Mouse (Mus musculus) adrenal gland, postnatal 14 days (tissue): ENCODE results near the gene Zfp653. TPM values are rescaled to one million over a fixed set of nuclear protein-coding genes. Genes with fewer than 3 reads are reported as not detected.
A peak's percentile ranks its signal among the peaks of the same experiment; 100 is the strongest.
"Not testable (repeated sequence)": the region's sequence is repeated elsewhere in the genome, so short reads cannot be mapped to it uniquely, and the experiment has no call there.

ENCODE experiments used
- DNase-seq: peaks from one replicate; pipeline ENCODE4 v3.0.0; 2021; ENCODE audit warnings: mixed read lengths
- long read RNA-seq, 2 experiments: library from polyadenylated mRNA; stranded (forward); transcript quantifications; one replicate each; pipeline ENCODE4 v2.0.0; 2021
- total RNA-seq: library from RNA; stranded (reverse); gene quantifications from 2 replicates; pipeline ENCODE4 v1.2.3, GENCODE M21; 2021

The Zfp653 gene
- 9.1 and 10.1 TPM in 2 replicates for total RNA-seq
- long read RNA-seq, experiment 1, partial matches to known transcripts = 4 of 14 reads
- long read RNA-seq, experiment 1, other reads (novel, unspliced or antisense) = 6 of 14 reads
- long read RNA-seq, experiment 2, partial matches to known transcripts = 2 of 12 reads
- long read RNA-seq, experiment 2, other reads (novel, unspliced or antisense) = 5 of 12 reads

- DNase-seq = peak; percentile 98
Observed at GRCm38 (mm10) chr9:22070791-22071573, at the start of gene Zfp653, which contains the start of gene Gm49318. Gene Zfp653 (minus strand): TSS chr9:22071376. Gene Gm49318 (minus strand): TSS chr9:22071259.

DNA sequence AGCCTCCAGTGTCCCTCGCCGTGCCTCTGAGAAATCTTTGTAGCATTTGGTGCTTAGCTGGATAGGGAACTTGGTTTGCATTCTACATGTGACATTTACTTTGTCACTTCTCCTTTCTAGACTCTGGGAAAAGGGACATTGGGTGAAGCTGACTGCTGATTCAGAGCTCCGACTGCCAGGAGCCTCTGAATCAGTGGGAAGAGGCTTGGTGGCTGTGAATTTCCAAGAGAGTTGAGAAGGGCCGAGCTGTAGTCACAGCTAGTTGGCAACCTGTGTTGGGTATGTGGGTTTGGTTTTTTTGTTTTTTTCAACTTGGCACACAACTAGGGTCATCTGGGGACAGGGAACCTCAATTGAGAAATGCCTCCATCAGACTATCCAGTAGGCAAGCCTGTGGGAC lies 48.4 kb upstream of the Zfp653 start:
- DNase-seq = peak; percentile 43

DNA sequence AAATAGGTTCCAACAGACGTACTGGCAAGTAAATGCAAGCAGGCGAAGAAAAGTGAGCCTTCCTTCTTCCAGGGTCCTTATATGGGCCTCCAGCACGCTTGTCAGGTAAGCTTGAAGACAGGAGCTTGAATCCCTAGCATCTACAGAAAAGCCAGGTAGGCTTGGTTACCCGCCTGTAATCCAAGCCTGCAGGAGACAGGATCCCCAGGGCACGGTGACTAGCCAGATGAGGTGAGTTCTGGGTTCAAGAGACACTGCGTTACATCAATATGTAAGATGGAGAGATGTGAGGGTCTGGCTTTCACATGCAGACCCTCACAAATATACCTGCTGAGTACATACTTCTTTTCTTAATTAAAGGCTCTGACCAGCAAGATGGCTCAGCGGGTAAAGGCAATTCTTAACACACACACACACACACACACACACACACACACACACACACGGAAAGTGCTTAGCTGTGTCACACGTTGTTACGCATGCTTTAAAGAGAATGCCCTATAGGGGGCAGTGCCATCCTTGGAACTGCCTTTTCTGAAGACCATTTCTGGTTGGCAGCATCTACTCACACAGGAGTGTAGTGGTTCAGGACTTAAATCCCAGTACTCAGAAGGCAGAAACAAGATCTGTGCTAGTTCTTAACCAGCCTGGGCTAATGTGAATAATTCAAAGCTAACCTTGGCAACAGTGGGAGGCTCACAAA lies 46.7 kb upstream of the Zfp653 start:
- DNase-seq = peak; percentile 78

DNA sequence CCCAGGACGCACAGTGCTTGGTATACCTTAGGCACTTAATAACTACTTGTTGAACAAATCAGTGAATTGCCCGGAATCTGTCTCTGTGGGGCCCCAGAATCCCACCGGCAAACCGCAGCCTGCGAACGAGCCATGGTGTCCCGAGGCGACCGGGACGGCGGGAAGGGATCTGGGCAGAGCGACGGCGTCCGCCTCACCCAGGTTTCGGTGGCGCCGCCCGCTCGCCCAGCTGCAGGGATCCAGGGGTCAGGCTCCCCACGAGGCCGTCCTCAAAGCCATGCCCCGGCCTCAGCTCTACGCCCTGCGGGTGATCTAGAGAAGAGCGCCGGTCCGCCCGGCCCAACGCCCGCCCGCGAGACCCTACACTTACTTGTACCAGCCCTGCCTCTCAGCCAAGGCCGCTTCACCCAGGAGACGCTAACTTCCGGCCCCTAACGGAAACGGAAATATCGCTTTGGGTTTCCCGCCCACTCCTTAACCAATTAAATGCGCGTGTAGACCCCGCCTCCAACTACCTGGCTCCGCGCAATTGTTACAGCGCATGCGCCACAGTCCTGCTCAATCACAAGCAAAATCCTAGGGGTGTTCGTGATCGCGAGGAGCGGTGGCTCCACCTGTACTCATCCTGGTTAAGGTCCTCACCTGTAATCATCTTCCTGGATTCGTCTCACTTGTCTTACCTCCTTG lies 45.7 kb upstream of the Zfp653 start, which contains the start of gene Elof1:
TSS of gene Elof1 (minus strand) at position 433 of the 687 bp plus-strand sequence.
- DNase-seq = peak; percentile 95

GRCm38 (mm10) chr9:22116086-22116485 lies 44.9 kb upstream of the Zfp653 start:
- DNase-seq = peak; percentile 39

GRCm38 (mm10) chr9:22115635-22116034 lies 44.5 kb upstream of the Zfp653 start:
- DNase-seq = no peak

DNA sequence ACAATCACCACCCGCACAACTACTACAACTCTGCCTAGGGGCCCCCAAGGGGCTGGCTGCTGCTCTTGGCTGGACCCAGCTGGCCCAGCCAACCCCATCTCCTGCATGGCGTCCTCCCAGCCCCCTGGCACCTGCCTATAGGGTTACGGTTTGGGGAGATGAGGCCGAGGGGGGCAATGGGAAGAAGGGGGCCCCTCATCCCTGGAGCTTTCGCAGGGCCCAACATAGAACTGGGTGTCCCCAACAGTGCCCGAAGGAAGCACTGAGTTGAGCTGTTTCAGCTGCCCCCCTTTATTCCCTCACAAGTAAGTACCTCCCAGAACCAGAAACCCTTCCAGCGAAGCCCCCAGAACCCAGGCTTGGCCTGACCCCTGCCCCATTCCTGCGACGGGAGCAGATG lies 37.0 kb upstream of the Zfp653 start:
- DNase-seq = no peak

DNA sequence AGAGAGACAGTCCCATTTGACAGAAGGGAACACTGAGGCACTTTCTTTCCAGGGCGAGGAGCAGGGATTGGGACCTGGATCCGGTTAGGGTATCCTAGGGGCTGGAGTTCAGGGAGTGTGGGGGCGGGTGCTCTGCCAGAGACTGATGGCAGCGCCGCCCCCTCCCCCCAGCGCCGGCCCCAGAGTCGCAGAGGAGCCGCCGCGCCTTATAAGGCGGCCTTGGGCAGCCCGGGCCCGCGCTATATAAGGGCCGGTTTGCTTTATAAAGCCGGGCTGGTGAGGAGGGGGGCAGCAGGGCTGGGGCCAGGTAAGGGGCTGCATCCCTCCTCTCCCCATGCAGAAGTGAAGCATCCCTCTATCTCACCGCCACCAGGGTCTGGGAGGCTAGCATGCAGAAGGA lies 28.7 kb upstream of the Zfp653 start:
- DNase-seq = no peak

DNA sequence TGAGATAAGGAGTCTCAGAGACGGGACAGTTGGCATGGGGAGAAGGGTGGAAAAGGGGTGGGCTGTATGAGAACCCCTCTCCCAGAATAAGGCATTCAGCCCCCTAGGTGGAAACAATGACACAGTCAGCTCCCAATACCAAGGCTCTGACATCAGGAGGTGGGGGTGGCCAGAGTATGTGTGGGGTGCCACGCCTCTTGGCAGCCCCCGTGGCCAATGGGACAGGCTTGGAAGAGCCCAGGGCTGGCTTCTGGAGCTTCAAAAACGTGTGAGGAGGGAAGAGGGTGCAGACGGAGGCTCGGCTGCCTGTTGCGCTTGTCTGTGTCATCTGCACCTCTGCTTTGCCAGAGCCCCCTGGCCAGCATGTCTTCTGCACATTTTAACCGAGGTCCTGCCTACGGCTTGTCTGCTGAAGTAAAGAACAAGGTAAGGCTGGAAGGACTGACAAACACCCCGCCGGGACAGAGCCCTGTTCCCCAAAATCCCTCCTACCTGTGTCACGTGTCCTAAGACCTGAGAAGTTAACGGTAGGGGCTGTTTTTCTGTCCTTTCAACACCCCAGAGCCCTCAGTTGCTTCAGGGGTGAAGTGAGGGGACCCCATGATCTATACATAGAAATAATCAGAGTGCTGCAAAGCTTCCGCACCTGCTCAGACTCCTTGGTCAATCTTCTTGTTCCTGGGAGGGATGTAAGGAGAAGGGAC lies 28.0 kb upstream of the Zfp653 start, which contains the start of gene Cnn1:
TSS of gene Cnn1 (plus strand) at position 224 of the 704 bp plus-strand sequence.
- DNase-seq = peak; percentile 58

GRCm38 (mm10) chr9:22095854-22096307 lies 24.7 kb upstream of the Zfp653 start:
- DNase-seq = peak; percentile 93

GRCm38 (mm10) chr9:22092746-22093145 lies 21.6 kb upstream of the Zfp653 start:
- DNase-seq = no peak

DNA sequence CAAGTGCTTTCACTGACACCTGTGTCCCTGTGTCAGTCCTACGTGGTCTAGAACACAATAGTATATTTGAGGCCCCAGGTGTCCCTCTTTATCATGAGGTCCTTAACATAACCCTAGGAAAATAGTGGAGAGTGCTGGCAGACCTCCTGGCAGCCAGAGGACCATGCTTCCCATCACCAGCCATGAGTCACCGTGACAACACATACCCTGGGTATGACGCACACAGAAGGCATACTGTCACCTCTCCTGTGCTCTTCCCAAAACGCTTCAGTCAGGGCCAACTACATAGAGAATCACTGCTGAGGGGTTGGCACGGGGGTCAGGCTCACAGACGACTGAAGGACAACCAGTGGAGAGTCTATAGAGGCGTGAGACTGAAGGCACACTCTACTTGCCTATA lies 18.8 kb upstream of the Zfp653 start:
- peak; percentile 48 for DNase-seq

DNA sequence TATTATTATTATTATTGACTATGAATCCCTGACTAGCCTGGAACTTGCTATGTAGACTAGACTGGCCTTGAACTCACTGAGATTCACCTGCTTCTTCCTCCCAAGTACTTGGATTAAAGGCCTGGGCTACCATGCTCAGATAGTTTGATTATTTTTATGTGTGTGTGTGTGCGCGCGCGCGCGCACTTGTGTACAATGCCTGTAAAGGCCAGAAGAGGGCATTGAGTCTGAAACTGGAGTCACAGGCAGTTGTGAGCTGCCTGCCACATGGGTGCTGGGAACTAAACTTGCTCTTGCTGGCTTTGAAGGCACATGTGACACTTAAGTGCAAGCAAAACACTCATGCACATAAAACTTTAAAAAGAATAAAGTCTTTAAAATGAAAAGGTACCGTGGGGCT lies 18.1 kb upstream of the Zfp653 start:
- no peak for DNase-seq

- no peak for DNase-seq
Observed at GRCm38 (mm10) chr9:22087034-22087618, 15.9 kb upstream of the Zfp653 start.

GRCm38 (mm10) chr9:22086012-22086411 lies 14.8 kb upstream of the Zfp653 start:
- DNase-seq = no peak

DNA sequence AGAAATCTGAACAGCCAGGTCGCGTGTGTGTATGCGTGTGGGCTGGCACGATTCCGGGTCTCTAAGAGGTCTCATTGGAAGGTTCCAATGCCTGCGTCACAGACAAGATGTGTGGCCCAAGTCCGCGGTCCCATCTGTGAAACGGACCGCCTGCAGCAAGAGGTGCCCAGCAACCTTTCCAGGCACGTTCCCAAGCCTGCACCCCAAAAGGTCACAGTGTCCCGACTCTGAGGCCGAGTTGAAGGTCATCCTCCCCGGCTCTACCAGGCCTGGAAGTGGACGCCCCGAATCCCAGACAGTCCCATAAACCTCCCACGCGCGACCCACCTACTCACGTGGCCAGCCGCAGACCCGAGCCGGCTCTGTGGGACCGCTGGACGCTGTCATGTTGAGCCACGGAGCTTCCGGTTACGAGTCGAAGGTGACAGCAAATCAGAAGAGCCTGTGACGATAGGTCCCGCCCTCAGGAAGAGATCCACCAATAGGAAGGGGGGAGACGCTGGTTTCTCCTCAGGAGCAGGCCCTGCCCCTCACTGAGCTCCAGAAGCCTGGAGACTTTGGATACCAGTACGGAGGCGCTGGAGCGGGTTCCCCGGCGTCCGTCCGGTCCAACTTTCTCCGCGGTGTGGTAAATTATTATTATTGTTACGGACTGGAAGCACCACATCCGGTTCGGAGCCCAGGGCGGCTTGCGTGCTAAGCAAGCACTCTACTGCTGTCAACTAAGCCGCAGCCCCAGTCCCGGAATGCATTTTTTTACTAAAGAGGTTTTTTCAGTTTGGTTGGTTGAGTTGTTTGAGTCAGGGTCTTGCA lies 14.1 kb upstream of the Zfp653 start, which contains the start of gene Ecsit:
TSS of gene Ecsit (minus strand) at position 417 of the 813 bp plus-strand sequence.
- peak; percentile 94 for DNase-seq

- DNase-seq = no peak
Observed at GRCm38 (mm10) chr9:22084667-22085021, 13.5 kb upstream of the Zfp653 start.

GRCm38 (mm10) chr9:22076223-22076622 lies 5.0 kb upstream of the Zfp653 start:
- DNase-seq = no peak

DNA sequence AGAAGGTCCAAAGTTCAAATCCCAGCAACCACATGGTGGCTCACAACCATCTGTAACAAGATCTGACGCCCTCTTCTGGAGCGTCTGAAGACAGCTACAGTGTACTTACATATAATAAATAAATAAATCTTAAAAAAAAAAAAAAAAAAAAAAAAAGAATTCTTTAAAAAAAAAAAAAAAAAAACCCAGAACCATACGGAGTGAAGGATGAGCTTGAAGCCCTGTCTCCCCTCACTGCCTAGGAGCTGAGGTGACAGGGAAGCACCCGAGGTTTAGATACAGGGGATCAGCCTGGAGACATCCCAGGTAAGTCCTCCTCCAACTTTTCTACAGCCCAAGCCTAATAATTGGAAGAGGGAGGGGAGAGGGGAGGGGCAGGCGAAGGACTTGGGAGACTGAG lies 4.6 kb upstream of the Zfp653 start:
- not testable (repeated sequence) for DNase-seq

DNA sequence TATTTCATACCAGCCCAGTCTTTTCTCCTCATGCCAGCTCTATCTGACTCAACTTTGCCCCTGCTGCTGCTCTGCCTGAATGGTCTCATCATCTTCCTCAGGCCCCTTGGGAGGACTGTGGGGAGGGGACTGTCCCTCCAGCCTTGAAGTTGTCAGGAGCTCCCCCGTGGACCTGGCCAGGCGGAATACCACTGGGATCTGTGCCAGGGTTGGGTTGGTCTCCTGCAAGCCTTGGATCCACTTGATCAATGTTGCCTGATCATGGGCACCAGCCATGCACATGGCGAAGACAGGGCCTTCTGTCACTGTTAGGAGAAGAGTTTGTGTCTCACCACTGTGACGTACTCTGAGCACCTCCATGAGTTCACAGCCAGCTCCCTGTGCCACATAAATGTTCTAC lies 1.1 kb upstream of the Zfp653 start:
- DNase-seq = no peak
